Mouse (Mus musculus) G1E-ER4 (cell line): ENCODE data around the gene Tkt. TPM values are rescaled to one million over a fixed set of nuclear protein-coding genes. Genes with fewer than 3 reads are reported as not detected.

ENCODE experiments used
- GATA1 ChIP-seq: IDR thresholded peaks from one replicate; pipeline ENCODE4 v1.8.0; 2012; ENCODE audit warnings: low read length, inconsistent platforms
- polyA plus RNA-seq: library from polyadenylated mRNA; stranded (reverse); fragments of >175 nt; gene quantifications from 2 replicates; pipeline ENCODE4 v1.2.3, GENCODE M21; 2012

The Tkt gene
- polyA plus RNA-seq, 1 experiment: 875 TPM

GRCm38 (mm10) chr14:30570303-30570702 lies 22.1 kb downstream of the Tkt start:
- no peak for TF ChIP-seq GATA1

- no peak for TF ChIP-seq GATA1
Measured at GRCm38 (mm10) chr14:30572253-30572652, 24.1 kb downstream of the Tkt start.

GRCm38 (mm10) chr14:30573235-30573634 lies 25.1 kb downstream of the Tkt start:
- no peak for TF ChIP-seq GATA1

DNA sequence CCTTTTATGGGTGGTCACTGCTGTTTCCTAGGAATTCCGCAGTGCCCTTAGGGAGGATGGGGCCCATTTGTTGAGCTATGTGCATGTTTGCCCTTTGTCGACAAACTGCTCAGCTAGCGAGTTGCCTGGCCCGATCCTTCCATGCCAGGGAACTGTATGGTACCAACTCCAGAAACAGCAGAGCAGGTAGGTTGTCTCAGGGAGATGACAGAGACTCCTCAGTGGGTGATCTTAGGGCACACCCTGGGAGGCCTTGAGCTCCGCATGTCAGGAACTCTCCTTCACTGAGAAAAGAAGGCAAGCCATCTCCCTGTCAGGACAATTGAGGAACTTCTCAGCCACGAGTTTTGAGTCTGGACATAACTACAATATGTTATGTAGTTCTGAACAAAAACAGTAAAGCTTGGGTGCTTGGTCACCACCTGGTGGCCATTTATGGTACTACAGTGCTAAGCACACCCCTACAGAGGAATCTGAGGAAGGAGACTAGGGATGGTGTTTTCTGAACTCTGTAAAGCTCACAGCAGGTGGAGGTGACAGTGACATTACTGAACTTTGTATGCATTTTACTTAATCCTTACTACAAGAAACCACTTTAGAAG lies 25.9 kb downstream of the Tkt start:
- no peak for TF ChIP-seq GATA1

DNA sequence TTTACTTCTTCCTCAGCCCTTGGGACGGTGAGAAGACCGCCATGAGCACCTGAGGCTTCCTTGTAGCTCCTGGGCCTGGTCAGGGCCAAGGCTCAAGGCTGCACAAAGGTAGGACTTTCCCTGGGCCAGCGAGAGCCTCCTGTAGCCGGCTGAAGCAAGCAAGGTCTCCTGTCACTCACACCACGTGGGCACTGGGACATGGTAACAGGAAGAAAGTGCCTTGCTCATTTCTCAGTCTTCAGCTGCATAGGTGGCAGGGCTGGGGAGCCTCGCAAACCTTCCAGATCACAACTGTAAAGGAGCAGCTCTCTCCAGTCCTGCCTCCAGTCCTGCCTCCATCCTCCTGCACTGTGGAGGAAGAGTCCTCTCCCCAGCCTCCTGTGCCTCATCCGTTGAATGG lies 27.6 kb downstream of the Tkt start:
- TF ChIP-seq GATA1: no peak

- TF ChIP-seq GATA1: no peak
Measured at GRCm38 (mm10) chr14:30576260-30576659, 28.1 kb downstream of the Tkt start.

- no peak for TF ChIP-seq GATA1
Measured at GRCm38 (mm10) chr14:30579180-30579579, 31.0 kb downstream of the Tkt start.

- TF ChIP-seq GATA1: no peak
Measured at GRCm38 (mm10) chr14:30579882-30580281, 31.7 kb downstream of the Tkt start.

GRCm38 (mm10) chr14:30581238-30581637 lies 33.1 kb downstream of the Tkt start:
- TF ChIP-seq GATA1: no peak

DNA sequence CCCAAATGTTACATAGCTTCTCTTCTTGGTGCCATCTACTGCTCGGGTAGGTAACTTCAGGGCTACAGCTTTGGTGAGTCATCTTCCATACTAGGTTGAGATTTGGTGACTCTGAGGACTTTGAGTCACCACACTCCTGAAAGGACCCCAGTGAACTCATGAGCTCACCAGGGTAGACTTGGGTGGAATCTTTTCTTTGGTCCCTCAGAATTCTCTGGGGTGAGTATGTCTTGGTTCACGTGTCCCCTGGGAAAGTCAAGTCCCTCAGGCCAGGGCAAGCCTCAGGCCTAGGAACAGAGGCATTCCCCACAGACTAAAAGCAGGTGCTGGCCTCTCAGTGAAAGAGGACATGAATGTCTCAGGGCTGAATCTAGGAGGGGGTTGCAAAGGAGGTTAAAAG lies 35.9 kb downstream of the Tkt start:
- TF ChIP-seq GATA1: no peak

GRCm38 (mm10) chr14:30584497-30585251 lies 36.5 kb downstream of the Tkt start:
- TF ChIP-seq GATA1: no peak

- TF ChIP-seq GATA1: no peak
Measured at GRCm38 (mm10) chr14:30585323-30585722, 37.2 kb downstream of the Tkt start.

DNA sequence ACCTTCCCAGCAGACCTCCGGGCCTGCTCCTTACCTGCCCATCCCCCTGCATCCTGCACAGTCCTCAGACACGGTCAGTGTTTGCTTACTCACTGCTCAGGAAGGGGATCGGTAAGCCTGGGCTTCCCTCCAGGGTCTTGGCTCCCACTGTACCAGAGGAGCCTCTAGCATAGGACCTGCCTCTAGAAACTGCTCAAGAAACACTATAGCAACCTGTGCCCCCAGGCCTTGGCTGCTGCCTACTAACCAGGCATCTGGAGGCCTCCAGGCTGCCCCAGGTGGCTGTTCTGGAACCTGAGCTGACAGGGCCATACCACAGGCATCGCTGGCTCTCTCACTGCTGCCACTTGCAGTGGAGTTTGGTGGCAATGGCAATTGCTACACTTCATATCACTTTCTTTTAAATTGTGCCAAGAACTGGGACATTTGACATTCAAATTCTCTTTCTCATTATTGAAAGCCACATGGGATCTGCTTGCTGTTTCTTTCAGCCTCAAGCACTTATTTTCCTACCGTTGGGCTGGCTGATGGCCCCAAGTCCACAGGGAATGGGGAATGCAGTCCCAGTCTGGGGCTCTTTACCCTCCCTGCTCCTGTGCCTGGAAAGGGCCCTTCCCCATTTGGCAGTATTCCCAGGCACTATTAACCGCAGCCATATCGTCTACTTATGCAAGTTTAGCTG lies 38.8 kb downstream of the Tkt start:
- TF ChIP-seq GATA1: no peak

DNA sequence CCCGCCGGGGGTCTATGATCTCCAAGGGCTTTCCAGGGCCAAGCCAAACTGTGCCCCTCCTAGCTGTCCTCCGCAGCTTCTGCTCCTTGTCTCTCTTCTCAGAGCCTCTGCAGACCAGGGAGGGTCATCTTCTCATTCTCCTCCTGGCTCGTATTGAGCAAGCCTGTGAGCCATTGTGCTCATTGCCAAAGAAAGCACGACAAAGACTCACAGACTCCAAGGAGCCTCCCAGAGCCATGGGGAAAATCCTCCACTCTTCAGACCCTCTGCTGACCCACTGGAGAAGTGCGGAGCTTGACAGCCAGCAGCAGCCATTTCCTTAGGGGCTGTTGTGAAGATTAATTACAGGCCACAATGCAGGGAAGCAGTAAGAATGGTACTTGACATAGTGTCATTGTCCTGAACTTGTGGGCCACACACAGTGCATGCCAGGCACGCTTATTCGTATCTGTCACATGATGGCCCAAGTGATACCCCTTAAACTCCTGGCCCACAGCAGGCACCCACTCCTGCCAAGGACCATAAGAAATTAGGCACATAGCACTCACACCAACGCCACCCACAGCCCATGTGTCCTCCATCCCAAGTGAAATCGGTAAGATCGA lies 42.0 kb downstream of the Tkt start:
- TF ChIP-seq GATA1: no peak

GRCm38 (mm10) chr14:30590918-30591317 lies 42.8 kb downstream of the Tkt start:
- TF ChIP-seq GATA1: no peak

- TF ChIP-seq GATA1: no peak
Measured at GRCm38 (mm10) chr14:30591417-30591816, 43.3 kb downstream of the Tkt start.
